Mouse (Mus musculus) MEL (cell line): ENCODE measurements at regions not wholly inside any gene's neighbourhood (a gene's known extent, or its start where the extent isn't known, plus 50 kb on each side); places are given as distances from the start of the nearest gene placed in this dataset.

Experiments used
- DNase-seq: peaks from one replicate; pipeline ENCODE4 v3.0.0; 2011; ENCODE audit warnings: low read depth, low spot score
- H3K27ac ChIP-seq: 2 replicates; pipeline ENCODE4 v1.5.1; 2012; ENCODE audit warnings: low read depth, mild to moderate bottlenecking, control low read depth, low read length, moderate library complexity; ENCODE audit not compliant: control insufficient read depth
- H3K27me3 ChIP-seq, 2 experiments: fragments of 150-350 bp in 1 of 2; sonication (generic) in 1 of 2; 2 replicates each; pipeline ENCODE4 v1.6.1; 2012; ENCODE audit warnings: low read length in 2 of 2, mild to moderate bottlenecking in 2 of 2, improper control_type of control experiment in 1 of 2, moderate library complexity in 1 of 2; ENCODE audit not compliant: insufficient read depth in 2 of 2, control insufficient read depth in 1 of 2
- H3K36me3 ChIP-seq, 2 experiments: 2 replicates each; pipeline ENCODE4 v1.6.1; 2012 to 2014; ENCODE audit warnings: low read length in 2 of 2, improper control_type of control experiment in 1 of 2, inconsistent platforms in 1 of 2, mild to moderate bottlenecking in 1 of 2; ENCODE audit not compliant: insufficient read depth in 2 of 2, control insufficient read depth in 1 of 2
- H3K4me1 ChIP-seq, 2 experiments: fragments of 150-350 bp in 1 of 2; sonication (generic) in 1 of 2; 2 replicates each; pipeline ENCODE4 v1.6.1; 2012; ENCODE audit warnings: low read length in 2 of 2, improper control_type of control experiment in 1 of 2, mild to moderate bottlenecking in 1 of 2; ENCODE audit not compliant: insufficient read depth in 2 of 2, control insufficient read depth in 1 of 2
- H3K4me3 ChIP-seq, 2 experiments: fragments of 150-350 bp in 1 of 2; sonication (generic) in 1 of 2; 2 replicates each; pipeline ENCODE4 v1.5.1; 2012; ENCODE audit warnings: low read depth in 2 of 2, low read length in 2 of 2, mild to moderate bottlenecking in 2 of 2, moderate library complexity in 2 of 2, control low read depth in 1 of 2, improper control_type of control experiment in 1 of 2; ENCODE audit not compliant: control insufficient read depth in 1 of 2, insufficient read depth in 1 of 2
- H3K79me2 ChIP-seq: 2 replicates; pipeline ENCODE4 v1.6.1; 2012; ENCODE audit warnings: mild to moderate bottlenecking, low read length, moderate library complexity; ENCODE audit not compliant: control insufficient read depth, poor library complexity, insufficient read depth
- H3K9ac ChIP-seq: 2 replicates; pipeline ENCODE4 v1.6.1; 2012; ENCODE audit warnings: low read depth, mild to moderate bottlenecking, control low read depth, low read length, moderate library complexity; ENCODE audit not compliant: control insufficient read depth, poor library complexity, severe bottlenecking
- H3K9me3 ChIP-seq: fragments of 150-350 bp; sonication (generic); replicated peaks from 2 replicates; pipeline ENCODE4 v1.6.1; 2012; ENCODE audit warnings: mild to moderate bottlenecking, low read length, improper control_type of control experiment, moderate library complexity; ENCODE audit not compliant: insufficient read depth
- CTCF ChIP-seq, 3 experiments: IDR thresholded peaks in 2 of 3; conservative IDR thresholded peaks in 1 of 3; 2 replicates each; pipeline ENCODE4 v1.5.1; 2011 to 2012; ENCODE audit warnings: low read length in 3 of 3, low read depth in 2 of 3, mild to moderate bottlenecking in 2 of 3, improper control_type of control experiment in 1 of 3, inconsistent platforms in 1 of 3, mixed read lengths in 1 of 3, moderate library complexity in 1 of 3; ENCODE audit not compliant: control insufficient read depth in 1 of 3, insufficient read depth in 1 of 3, poor library complexity in 1 of 3, severe bottlenecking in 1 of 3
- GABPA ChIP-seq: IDR thresholded peaks from 2 replicates; pipeline ENCODE4 v1.6.1; 2012; ENCODE audit warnings: low read depth, mild to moderate bottlenecking, inconsistent platforms, low read length, improper control_type of control experiment, moderate library complexity
- MAX ChIP-seq: IDR thresholded peaks from 2 replicates; pipeline ENCODE4 v1.6.1; 2011; ENCODE audit warnings: low read length, improper control_type of control experiment
- MXI1 ChIP-seq: IDR thresholded peaks from 2 replicates; pipeline ENCODE4 v1.6.1; 2011; ENCODE audit warnings: mild to moderate bottlenecking, low read depth, low read length, improper control_type of control experiment
- NRF1 ChIP-seq: IDR thresholded peaks from 2 replicates; pipeline ENCODE4 v1.6.1; 2014; ENCODE audit warnings: low read depth, mild to moderate bottlenecking, inconsistent platforms, low read length, improper control_type of control experiment, moderate library complexity; ENCODE audit not compliant: poor library complexity, insufficient read depth, severe bottlenecking
- POLR2A ChIP-seq, 2 experiments: IDR thresholded peaks; 2 replicates each; pipeline ENCODE4 v1.6.1; 2011 to 2012; ENCODE audit warnings: low read length in 2 of 2, mild to moderate bottlenecking in 2 of 2, control low read depth in 1 of 2, improper control_type of control experiment in 1 of 2, low read depth in 1 of 2, moderate library complexity in 1 of 2; ENCODE audit not compliant: control insufficient read depth in 1 of 2, insufficient read depth in 1 of 2, poor library complexity in 1 of 2
- RAD21 ChIP-seq: IDR thresholded peaks from 2 replicates; pipeline ENCODE4 v1.6.1; 2011; ENCODE audit warnings: mild to moderate bottlenecking, low read depth, low read length, improper control_type of control experiment
- RCOR1 ChIP-seq: IDR thresholded peaks from 2 replicates; pipeline ENCODE4 v1.6.1; 2012; ENCODE audit warnings: low read depth, mild to moderate bottlenecking, inconsistent platforms, low read length, improper control_type of control experiment
- TBP ChIP-seq: IDR thresholded peaks from 2 replicates; pipeline ENCODE4 v1.8.0; 2011; ENCODE audit warnings: low read depth, low read length, improper control_type of control experiment
- USF2 ChIP-seq, 2 experiments: IDR thresholded peaks; 2 replicates each; pipeline ENCODE4 v1.6.1; 2011 to 2012; ENCODE audit warnings: improper control_type of control experiment in 2 of 2, low read length in 2 of 2, borderline replicate concordance in 1 of 2, inconsistent platforms in 1 of 2, low read depth in 1 of 2, mild to moderate bottlenecking in 1 of 2; ENCODE audit not compliant: insufficient read depth in 1 of 2
- ZMIZ1 ChIP-seq: IDR thresholded peaks from 2 replicates; pipeline ENCODE4 v1.6.1; 2012; ENCODE audit warnings: low read depth, mild to moderate bottlenecking, inconsistent platforms, low read length, improper control_type of control experiment, moderate library complexity

GRCm38 (mm10) chr1:83495022-83495421 lies 87.0 kb upstream of the Sphkap start:
- DNase-seq: no peak
- Histone ChIP-seq H3K27ac (no peak overlapping the region), H3K9me3 (no peaks in the 10 kb centered on the region), H3K9ac (no peak overlapping the region), H3K79me2 (no peaks in the 10 kb centered on the region)
- TF ChIP-seq MAX: no peak
- TF ChIP-seq POLR2A (IDR thresholded peaks at IDR 0.05; ENCODE audit: control insufficient read depth in 1 of 2, insufficient read depth in 1 of 2, low read depth in 1 of 2, low read length in 2 of 2, poor library complexity in 1 of 2): no peak
- no peak for TF ChIP-seq USF2 (IDR thresholded peaks at IDR 0.05; ENCODE audit: borderline replicate concordance in 1 of 2, insufficient read depth in 1 of 2, low read depth in 1 of 2, low read length in 2 of 2)
- TF ChIP-seq MXI1: no peak
- TF ChIP-seq, all 39 proteins: peak for 0
- Histone ChIP-seq H3K4me3 (no peak overlapping the region), H3K36me3 (no peaks in the 10 kb centered on the region), H3K27me3 (no peaks in the 10 kb centered on the region), H3K4me1 (no peaks in the 10 kb centered on the region)

- TF ChIP-seq RAD21 (no peak), GABPA (no peak), RCOR1 (no peak), NRF1 (no peak), ZMIZ1 (no peak), CTCF (IDR thresholded peaks at IDR 0.05 in 2 of 3, conservative IDR thresholded peaks at IDR 0.05 in 1 of 3; ENCODE audit: control insufficient read depth in 1 of 3, insufficient read depth in 1 of 3, low read depth in 2 of 3, low read length in 3 of 3, poor library complexity in 1 of 3, severe bottlenecking in 1 of 3) (no peak), TBP (no peak)
- no peak for DNase-seq
- no peaks in the 10 kb centered on the region for H3K36me3 ChIP-seq
- H3K9me3 ChIP-seq: no peaks in the 10 kb centered on the region
- no peak overlapping the region for H3K4me3 ChIP-seq
- no peak overlapping the region for H3K27ac ChIP-seq
- H3K79me2 ChIP-seq: no peaks in the 10 kb centered on the region
- H3K9ac ChIP-seq: no peak overlapping the region
- no peaks in the 10 kb centered on the region for H3K4me1 ChIP-seq
- H3K27me3 ChIP-seq: no peaks in the 10 kb centered on the region
Measured at GRCm38 (mm10) chr1:83479111-83479510, 71.1 kb upstream of the Sphkap start.
